Mouse (Mus musculus): ENCODE results near the gene Crybg3. TPM values are rescaled to one million over a fixed set of nuclear protein-coding genes. Genes with fewer than 3 reads are reported as not detected.

Crybg3 gene
- polyA plus RNA-seq, 1 experiment, result 1.8 TPM

DNA sequence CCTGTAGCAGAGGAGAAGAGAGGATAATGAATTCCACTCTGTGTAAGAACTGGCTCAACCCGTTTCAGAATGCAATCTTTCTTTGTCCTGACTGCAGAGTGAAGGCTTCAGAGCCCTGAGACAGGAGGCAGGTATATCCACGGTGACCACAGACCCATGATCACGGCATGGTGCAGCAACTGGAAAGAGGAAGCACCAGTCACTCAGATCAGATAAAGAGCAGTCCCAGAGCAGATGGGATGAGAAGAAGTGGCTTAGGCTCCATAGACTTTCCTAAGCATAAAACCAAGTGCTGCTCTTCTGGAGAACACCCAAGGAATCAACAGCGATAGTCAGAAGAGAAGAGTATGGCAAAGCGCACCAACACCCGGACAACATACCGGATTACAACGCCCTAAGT lies 21.5 kb downstream of the Crybg3 start:
- 79% methylated on average over 8 of the region's 8 CpGs for WGBS
- no peak for TF ChIP-seq CTCF (IDR thresholded peaks at IDR 0.05; ENCODE audit: extremely low read depth, insufficient read length, insufficient replicate concordance, low read depth, low read length)
- no peak for TF ChIP-seq POLR2A (IDR thresholded peaks at IDR 0.05; ENCODE audit: low read depth, low read length)
- no peak overlapping the region for H3K4me3 ChIP-seq (ENCODE audit: low read depth, low read length)
- H3K36me3 ChIP-seq (ENCODE audit: control insufficient read depth, insufficient read depth, low read length), result no peaks in the 10 kb centered on the region
- no peak overlapping the region for H3K27ac ChIP-seq (ENCODE audit: insufficient read depth, low read depth, low read length)
- no peaks in the 10 kb centered on the region for H3K4me1 ChIP-seq (ENCODE audit: control insufficient read depth, insufficient read depth, insufficient read length, low read length)
- H3K27me3 ChIP-seq (ENCODE audit: control insufficient read depth, insufficient read depth, low read length), result no peaks in the 10 kb centered on the region

DNA sequence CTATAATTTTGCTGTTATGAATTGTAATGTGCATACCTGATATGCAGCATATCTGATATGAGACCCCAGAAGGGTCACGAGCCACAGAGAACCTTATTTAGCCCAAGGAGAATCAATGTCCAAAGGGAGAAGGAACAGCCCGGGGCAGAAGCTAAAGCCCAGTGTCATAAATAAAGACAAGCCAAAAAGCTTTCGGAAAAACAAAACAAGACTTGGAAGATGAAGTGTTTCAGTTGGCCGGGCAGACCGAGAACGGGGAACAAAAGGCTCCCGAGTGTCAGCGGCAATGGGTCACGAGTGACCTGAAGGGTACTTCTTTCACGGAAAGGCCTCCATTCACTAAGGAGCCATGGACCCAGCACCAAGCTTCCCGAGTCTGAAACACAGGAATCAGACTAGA lies 26.8 kb downstream of the Crybg3 start:
- TF ChIP-seq CTCF (IDR thresholded peaks at IDR 0.05; ENCODE audit: extremely low read depth, insufficient read length, insufficient replicate concordance, low read depth, low read length) (no peak), POLR2A (IDR thresholded peaks at IDR 0.05; ENCODE audit: low read depth, low read length) (no peak)
- H3K27me3 ChIP-seq (ENCODE audit: control insufficient read depth, insufficient read depth, low read length), result no peaks in the 10 kb centered on the region
- WGBS, result 85% methylated on average over 11 of the region's 11 CpGs
- no peaks in the 10 kb centered on the region for H3K36me3 ChIP-seq (ENCODE audit: control insufficient read depth, insufficient read depth, low read length)
- no peak overlapping the region for H3K27ac ChIP-seq (ENCODE audit: insufficient read depth, low read depth, low read length)
- H3K4me3 ChIP-seq (ENCODE audit: low read depth, low read length), result no peak overlapping the region
- peaks cover 4% of the 10 kb centered on the region for H3K4me1 ChIP-seq (ENCODE audit: control insufficient read depth, insufficient read depth, insufficient read length, low read length)

- H3K27ac ChIP-seq (ENCODE audit: insufficient read depth, low read depth, low read length), result no peak overlapping the region
- H3K27me3 ChIP-seq (ENCODE audit: control insufficient read depth, insufficient read depth, low read length), result no peaks in the 10 kb centered on the region
- WGBS, result 73% methylated on average over 3 of the region's 3 CpGs
- no peaks in the 10 kb centered on the region for H3K36me3 ChIP-seq (ENCODE audit: control insufficient read depth, insufficient read depth, low read length)
- no peak for TF ChIP-seq POLR2A (IDR thresholded peaks at IDR 0.05; ENCODE audit: low read depth, low read length)
- TF ChIP-seq CTCF (IDR thresholded peaks at IDR 0.05; ENCODE audit: extremely low read depth, insufficient read length, insufficient replicate concordance, low read depth, low read length), result no peak
- peaks cover 4% of the 10 kb centered on the region for H3K4me1 ChIP-seq (ENCODE audit: control insufficient read depth, insufficient read depth, insufficient read length, low read length)
- no peak overlapping the region for H3K4me3 ChIP-seq (ENCODE audit: low read depth, low read length)
Measured at GRCm38 (mm10) chr16:59572685-59573084, 28.1 kb downstream of the Crybg3 start.

GRCm38 (mm10) chr16:59570807-59571206 lies 30.0 kb downstream of the Crybg3 start:
- no peak for TF ChIP-seq POLR2A (IDR thresholded peaks at IDR 0.05; ENCODE audit: low read depth, low read length)
- no peak for TF ChIP-seq CTCF (IDR thresholded peaks at IDR 0.05; ENCODE audit: extremely low read depth, insufficient read length, insufficient replicate concordance, low read depth, low read length)
- Histone ChIP-seq H3K4me3 (ENCODE audit: low read depth, low read length) (no peak overlapping the region), H3K27me3 (ENCODE audit: control insufficient read depth, insufficient read depth, low read length) (no peaks in the 10 kb centered on the region), H3K4me1 (ENCODE audit: control insufficient read depth, insufficient read depth, insufficient read length, low read length) (peaks cover 4% of the 10 kb centered on the region), H3K27ac (ENCODE audit: insufficient read depth, low read depth, low read length) (0 out of 2 replicates have a peak overlapping the region, but pooled peaks have one; percentile 8), H3K36me3 (ENCODE audit: control insufficient read depth, insufficient read depth, low read length) (no peaks in the 10 kb centered on the region)
- 87% methylated on average over 8 of the region's 8 CpGs for WGBS

- no peak overlapping the region for H3K4me3 ChIP-seq (ENCODE audit: low read depth, low read length)
- TF ChIP-seq CTCF (IDR thresholded peaks at IDR 0.05; ENCODE audit: extremely low read depth, insufficient read length, insufficient replicate concordance, low read depth, low read length), result no peak
- no peak for TF ChIP-seq POLR2A (IDR thresholded peaks at IDR 0.05; ENCODE audit: low read depth, low read length)
- 72% methylated on average over 8 of the region's 8 CpGs for WGBS
- no peaks in the 10 kb centered on the region for H3K36me3 ChIP-seq (ENCODE audit: control insufficient read depth, insufficient read depth, low read length)
- no peaks in the 10 kb centered on the region for H3K27me3 ChIP-seq (ENCODE audit: control insufficient read depth, insufficient read depth, low read length)
- no peak overlapping the region for H3K27ac ChIP-seq (ENCODE audit: insufficient read depth, low read depth, low read length)
- peaks cover 4% of the 10 kb centered on the region for H3K4me1 ChIP-seq (ENCODE audit: control insufficient read depth, insufficient read depth, insufficient read length, low read length)
Measured at GRCm38 (mm10) chr16:59569837-59570236, 30.9 kb downstream of the Crybg3 start.

GRCm38 (mm10) chr16:59567721-59568381 lies 32.9 kb downstream of the Crybg3 start:
- 62% methylated on average over 10 of the region's 10 CpGs for WGBS
- Histone ChIP-seq H3K27ac (ENCODE audit: insufficient read depth, low read depth, low read length) (no peak overlapping the region), H3K4me3 (ENCODE audit: low read depth, low read length) (no peak overlapping the region), H3K4me1 (ENCODE audit: control insufficient read depth, insufficient read depth, insufficient read length, low read length) (peaks cover 4% of the 10 kb centered on the region), H3K36me3 (ENCODE audit: control insufficient read depth, insufficient read depth, low read length) (no peaks in the 10 kb centered on the region), H3K27me3 (ENCODE audit: control insufficient read depth, insufficient read depth, low read length) (no peaks in the 10 kb centered on the region)
- TF ChIP-seq CTCF (IDR thresholded peaks at IDR 0.05; ENCODE audit: extremely low read depth, insufficient read length, insufficient replicate concordance, low read depth, low read length) (no peak), POLR2A (IDR thresholded peaks at IDR 0.05; ENCODE audit: low read depth, low read length) (no peak)

DNA sequence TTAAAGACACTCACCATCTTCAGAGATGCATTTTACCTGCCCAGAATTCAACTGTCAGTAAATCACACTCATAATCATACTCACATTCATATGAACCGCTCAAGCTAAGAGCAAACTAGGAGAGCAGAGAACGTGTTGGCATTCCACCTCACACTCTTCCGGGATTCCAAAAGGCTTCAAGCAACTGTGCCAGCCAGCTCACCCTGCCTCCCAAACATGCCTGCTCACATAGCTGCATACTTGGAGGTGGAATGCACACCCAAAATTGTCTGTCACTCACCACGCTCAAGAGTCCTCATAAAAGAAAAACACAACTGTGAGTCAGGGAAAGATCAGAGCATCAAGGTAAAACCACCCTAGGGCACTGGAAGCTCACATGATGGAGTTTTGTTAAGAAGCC lies 34.3 kb downstream of the Crybg3 start:
- H3K36me3 ChIP-seq (ENCODE audit: control insufficient read depth, insufficient read depth, low read length), result no peaks in the 10 kb centered on the region
- 85% methylated on average over 4 of the region's 4 CpGs for WGBS
- H3K4me3 ChIP-seq (ENCODE audit: low read depth, low read length), result no peak overlapping the region
- H3K4me1 ChIP-seq (ENCODE audit: control insufficient read depth, insufficient read depth, insufficient read length, low read length), result peaks cover 4% of the 10 kb centered on the region
- TF ChIP-seq POLR2A (IDR thresholded peaks at IDR 0.05; ENCODE audit: low read depth, low read length), result no peak
- no peak for TF ChIP-seq CTCF (IDR thresholded peaks at IDR 0.05; ENCODE audit: extremely low read depth, insufficient read length, insufficient replicate concordance, low read depth, low read length)
- H3K27ac ChIP-seq (ENCODE audit: insufficient read depth, low read depth, low read length), result no peak overlapping the region
- H3K27me3 ChIP-seq (ENCODE audit: control insufficient read depth, insufficient read depth, low read length), result no peaks in the 10 kb centered on the region
